Mouse (Mus musculus) lung, postnatal 0 days (tissue): Measurements from ENCODE around the gene Mroh8. TPM values are rescaled to one million over a fixed set of nuclear protein-coding genes. Genes with fewer than 3 reads are reported as not detected.
"Not testable (repeated sequence)": the region's sequence is repeated elsewhere in the genome, so short reads cannot be mapped to it uniquely, and the experiment has no call there.

ENCODE experiments used
- ATAC-seq: fragments of 200-750 bp; cut with Nextera tagmentation; 2 replicates; pipeline ENCODE4 v1.8.0; 2017; ENCODE audit warnings: moderate library complexity
- DNase-seq: peaks from one replicate; pipeline ENCODE4 v3.0.0-alpha.2; 2016; ENCODE audit warnings: low spot score
- H3K27ac ChIP-seq: fragments of 300-500 bp; sonication (generic); 2 replicates; pipeline ENCODE4 v1.5.1; 2014; ENCODE audit warnings: antibody characterized with exemption, mild to moderate bottlenecking, low read length, mixed read lengths
- H3K27me3 ChIP-seq: fragments of 300-500 bp; sonication (generic); replicated peaks from 2 replicates; pipeline ENCODE4 v1.6.1; 2014; ENCODE audit warnings: low read length, mixed read lengths; ENCODE audit not compliant: insufficient read depth
- H3K36me3 ChIP-seq: fragments of 300-500 bp; sonication (generic); 2 replicates; pipeline ENCODE4 v1.6.1; 2014; ENCODE audit warnings: low read length, mixed read lengths; ENCODE audit not compliant: insufficient read depth
- H3K4me1 ChIP-seq: fragments of 300-500 bp; sonication (generic); 2 replicates; pipeline ENCODE4 v1.6.1; 2014; ENCODE audit warnings: antibody characterized with exemption, low read depth, low read length, mixed read lengths; ENCODE audit not compliant: insufficient read depth
- H3K4me2 ChIP-seq: fragments of 300-500 bp; sonication (generic); replicated peaks from 2 replicates; pipeline ENCODE4 v1.6.1; 2014; ENCODE audit warnings: low read depth, mild to moderate bottlenecking, low read length, moderate library complexity, mixed read lengths
- H3K4me3 ChIP-seq: fragments of 300-500 bp; sonication (generic); 2 replicates; pipeline ENCODE4 v1.5.1; 2014; ENCODE audit warnings: low read depth, low read length
- H3K9ac ChIP-seq: fragments of 300-500 bp; sonication (generic); replicated peaks from 2 replicates; pipeline ENCODE4 v1.6.1; 2014; ENCODE audit warnings: low read depth, mild to moderate bottlenecking
- H3K9me3 ChIP-seq: fragments of 300-500 bp; sonication (generic); 2 replicates; pipeline ENCODE4 v1.6.1; 2016; ENCODE audit warnings: low read length, mixed read lengths
- CTCF ChIP-seq: IDR thresholded peaks from 2 replicates; pipeline ENCODE4 v1.5.1; 2016; ENCODE audit warnings: antibody characterized with exemption, mild to moderate bottlenecking
- EP300 ChIP-seq: IDR thresholded peaks from 2 replicates; pipeline ENCODE4 v1.6.1; 2016; ENCODE audit warnings: antibody characterized with exemption, mild to moderate bottlenecking, control low read depth
- WGBS: fragments of 180-500 bp; shearing (Covaris S2); extraction: QIAGEN DNeasy Blood & Tissue Kit; methylation state at CpG from one replicate; pipeline ENCODE4 v1.1.7; 2014; 5-methylcytosine and 5-hydroxymethylcytosine counted together
- polyA plus RNA-seq: library from polyadenylated mRNA; unstranded; fragments of >200 nt; fragmentation: Nextera tagmentation; extraction: Ambion mirVana; gene quantifications from 2 replicates; pipeline ENCODE4 v1.2.1, GENCODE M21; 2015

Mroh8 gene
- polyA plus RNA-seq, 1 experiment from 2014 or later: 0.25 TPM

DNA sequence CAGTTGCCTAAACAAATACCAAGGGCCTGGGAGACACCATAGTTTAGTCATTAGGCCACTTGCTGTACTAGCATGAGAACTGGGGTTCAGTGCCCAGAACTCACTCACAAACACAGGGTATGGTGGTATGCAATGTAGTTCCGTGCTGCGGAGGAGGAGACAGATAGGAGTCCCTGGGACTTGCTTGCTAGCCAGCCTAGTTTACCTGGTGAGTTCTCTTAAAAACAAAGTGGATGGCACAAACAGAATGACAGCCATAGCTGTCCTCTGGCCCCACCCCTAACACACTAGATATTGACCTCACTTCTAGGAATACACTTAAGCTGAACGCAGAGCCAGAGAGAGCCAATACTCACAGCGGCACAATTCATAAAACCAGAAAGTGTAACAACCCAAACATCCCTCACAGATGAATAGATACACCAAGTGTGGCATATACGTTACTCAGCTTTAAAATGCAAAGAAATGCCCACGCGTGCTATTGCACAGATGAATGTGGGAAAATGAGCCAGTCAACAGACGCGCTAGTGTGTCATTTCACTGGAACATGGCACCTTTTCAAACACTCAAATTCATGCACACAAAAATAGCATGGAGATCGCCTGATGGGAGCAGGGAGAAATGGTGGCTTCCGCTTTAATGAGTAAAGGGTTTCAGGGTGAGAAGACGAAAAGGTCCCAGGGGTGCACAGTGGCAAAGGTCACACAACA is 112.8 kb downstream of the Mroh8 start:
- no peak for TF ChIP-seq EP300
- no peak for TF ChIP-seq CTCF
- WGBS: 94% methylated on average over 12 of the region's 12 CpGs
- H3K4me1 ChIP-seq: no peaks in the 10 kb centered on the region
- no peak overlapping the region for H3K9ac ChIP-seq
- H3K4me3 ChIP-seq: no peak overlapping the region
- H3K27me3 ChIP-seq: no peaks in the 10 kb centered on the region
- no peak overlapping the region for H3K4me2 ChIP-seq
- no peak overlapping the region for H3K27ac ChIP-seq
- ATAC-seq (no peak), DNase-seq (no peak)
- H3K36me3 ChIP-seq: peaks cover 6% of the 10 kb centered on the region; the same call in 1 of the 2 replicates
- no peaks in the 10 kb centered on the region for H3K9me3 ChIP-seq

DNA sequence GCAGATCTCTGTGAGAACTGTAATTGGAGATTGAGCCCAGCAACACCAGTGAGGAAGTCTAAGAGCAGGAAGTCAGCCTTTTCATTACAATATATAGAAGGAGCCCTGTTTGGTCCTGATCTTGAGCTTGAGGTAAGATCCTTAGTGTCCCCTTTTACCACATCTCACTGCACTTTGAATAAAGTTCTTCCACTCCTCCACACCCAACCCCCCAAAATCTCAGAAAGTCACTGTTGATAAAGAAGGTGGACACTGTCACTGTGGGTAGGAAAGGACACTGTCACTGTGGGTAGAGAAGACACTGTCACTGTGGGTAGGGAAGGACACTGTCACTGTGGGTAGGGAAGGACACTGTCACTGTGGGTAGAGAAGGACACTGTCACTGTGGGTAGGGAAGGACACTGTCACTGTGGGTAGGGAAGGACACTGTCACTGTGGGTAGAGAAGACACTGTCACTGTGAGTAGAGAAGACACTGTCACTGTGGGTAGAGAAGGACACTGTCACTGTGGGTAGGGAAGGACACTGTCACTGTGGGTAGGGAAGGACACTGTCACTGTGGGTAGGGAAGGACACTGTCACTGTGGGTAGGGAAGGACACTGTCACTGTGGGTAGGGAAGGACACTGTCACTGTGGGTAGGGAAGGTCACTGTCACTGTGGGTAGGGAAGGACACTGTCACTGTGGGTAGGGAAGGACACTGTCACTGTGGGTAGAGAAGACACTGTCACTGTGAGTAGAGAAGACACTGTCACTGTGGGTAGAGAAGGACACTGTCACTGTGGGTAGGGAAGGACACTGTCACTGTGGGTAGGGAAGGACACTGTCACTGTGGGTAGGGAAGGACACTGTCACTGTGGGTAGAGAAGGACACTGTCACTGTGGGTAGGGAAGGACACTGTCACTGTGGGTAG is 113.8 kb downstream of the Mroh8 start:
- not testable (repeated sequence) for ATAC-seq, DNase-seq, H3K4me2 ChIP-seq, H3K4me1 ChIP-seq, H3K4me3 ChIP-seq, H3K36me3 ChIP-seq, H3K9ac ChIP-seq, H3K27ac ChIP-seq, H3K9me3 ChIP-seq, H3K27me3 ChIP-seq

DNA sequence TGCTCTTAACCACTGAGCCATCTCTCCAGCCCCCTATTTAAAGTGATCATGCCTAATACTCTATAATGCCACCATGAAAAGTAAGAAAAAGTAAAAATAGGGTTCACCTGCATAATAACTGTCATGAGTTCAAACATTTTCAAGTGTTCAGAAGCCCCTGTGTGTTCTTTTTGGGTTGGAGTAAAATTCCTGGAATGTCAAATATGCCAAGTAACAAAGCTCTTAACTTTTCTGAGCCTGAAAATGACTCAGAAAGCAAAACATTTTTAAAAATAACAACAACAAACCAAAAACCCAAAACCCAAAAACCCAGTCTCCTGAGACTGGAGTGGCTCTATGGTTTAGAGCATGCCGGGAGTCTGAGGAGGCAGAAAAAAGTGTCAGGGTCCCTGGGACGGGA is 115.2 kb downstream of the Mroh8 start:
- ATAC-seq (no peak), DNase-seq (no peak)
- TF ChIP-seq EP300 (no peak), CTCF (no peak)
- H3K4me3 ChIP-seq: no peak overlapping the region
- H3K9me3 ChIP-seq: no peaks in the 10 kb centered on the region
- H3K4me1 ChIP-seq: no peaks in the 10 kb centered on the region
- H3K27ac ChIP-seq: no peak overlapping the region
- H3K9ac ChIP-seq: no peak overlapping the region
- 85% methylated on average over 2 of the region's 2 CpGs for WGBS
- H3K27me3 ChIP-seq: no peaks in the 10 kb centered on the region
- H3K36me3 ChIP-seq: peaks cover 6% of the 10 kb centered on the region; the same call in 1 of the 2 replicates
- H3K4me2 ChIP-seq: no peak overlapping the region

Other genes starting within 250 kb of the Mroh8 start
- 2.5 and 3.1 TPM in 2 replicates for gene Soga1, start 200.3 kb downstream of the Mroh8 start, polyA plus RNA-seq
- gene Tldc2, start 192.5 kb downstream of the Mroh8 start, polyA plus RNA-seq: not detected in 2 replicates
- gene Samhd1, start 144.3 kb downstream of the Mroh8 start, polyA plus RNA-seq: 103 and 110 TPM in 2 replicates
- 5.7 and 7.5 TPM in 2 replicates for gene Rbl1, start 75.0 kb downstream of the Mroh8 start, polyA plus RNA-seq
- 163 and 168 TPM in 2 replicates for gene Rpn2, start 532 bp downstream of the Mroh8 start, polyA plus RNA-seq
- 0.70 and 0.79 TPM in 2 replicates for gene Ghrh, start 68.0 kb upstream of the Mroh8 start, polyA plus RNA-seq
- 95.7 and 100 TPM in 2 replicates for gene Manbal, start 88.0 kb upstream of the Mroh8 start, polyA plus RNA-seq
- 16.4 and 18.2 TPM in 2 replicates for gene Src, start 138.9 kb upstream of the Mroh8 start, polyA plus RNA-seq